Mouse (Mus musculus): ENCODE measurements around the gene Fbxo31. TPM values are rescaled to one million over a fixed set of nuclear protein-coding genes. Genes with fewer than 3 reads are reported as not detected.

Fbxo31 gene
- polyA plus RNA-seq (2014; fragmentation: Nextera tagmentation; extraction: Ambion mirVana): 13.5 and 13.8 TPM in 2 replicates

DNA sequence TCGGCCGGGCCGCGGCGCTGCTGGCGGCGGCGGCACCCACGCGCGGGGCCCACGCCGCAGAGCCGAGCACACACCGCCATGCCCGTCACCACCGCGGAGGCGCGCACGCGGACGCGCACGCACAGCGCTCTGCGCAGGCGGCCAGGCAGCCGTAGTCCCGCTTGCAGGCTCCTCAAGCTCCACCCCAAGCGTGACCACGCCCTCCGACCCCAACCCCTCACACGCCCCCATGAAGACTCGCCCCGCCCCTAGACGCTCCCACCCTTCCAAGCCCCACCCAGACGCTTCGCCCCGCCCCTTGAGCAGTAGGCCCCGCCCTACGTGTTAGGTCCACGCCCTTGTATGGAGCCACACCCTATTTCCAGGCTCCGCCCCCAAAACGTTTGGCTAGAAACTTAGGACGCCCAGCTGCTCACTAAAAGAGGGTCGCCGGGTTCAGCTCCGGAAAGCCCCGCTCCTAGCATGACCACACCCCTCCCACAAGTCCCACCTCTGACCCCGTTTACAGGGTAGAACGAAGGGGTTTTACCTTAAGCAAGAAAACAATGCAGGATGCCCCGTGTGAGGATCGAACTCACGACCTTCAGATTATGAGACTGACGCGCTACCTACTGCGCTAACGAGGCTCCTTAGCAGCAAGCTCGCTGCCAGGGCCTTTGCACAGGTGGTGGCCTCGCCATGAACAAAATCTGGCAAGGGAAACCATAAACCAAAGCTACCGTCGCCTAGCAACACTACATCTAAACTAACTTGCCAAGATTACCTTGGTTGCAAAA, at the start of gene Fbxo31:
TSS of gene Fbxo31 (minus strand) at position 131 of the 776 bp plus-strand sequence.
- ATAC-seq (ENCODE audit: insufficient number of reproducible peaks, low FRiP score, low TSS enrichment, low read depth) (peak; percentile 89), DNase-seq (ENCODE audit: low spot score) (peak; percentile 97)
- H3K4me3 ChIP-seq (ENCODE audit: low read depth, low read length): peak within 1 kb of the TSS; percentile 80
- peak within 1 kb of the TSS; percentile 82 for H3K9ac ChIP-seq (ENCODE audit: low read length)
- H3K27me3 ChIP-seq (ENCODE audit: control insufficient read depth, insufficient read depth, low read length): no peaks in the 10 kb centered on the region
- H3K9me3 ChIP-seq (ENCODE audit: control insufficient read depth, low read length): no peaks in the 10 kb centered on the region
- H3K4me1 ChIP-seq (ENCODE audit: control insufficient read depth, insufficient read depth, low read length): peaks cover 14% of the 10 kb centered on the region
- under 1% methylated on average over 54 of the region's 63 CpGs for WGBS
- H3K27ac ChIP-seq (replicated peaks; ENCODE audit: low read depth, low read length): 0 out of 2 replicates have a peak within 1 kb of the TSS, but pooled peaks have one; percentile 21
- peak within 1 kb of the TSS; percentile 57 for H3K4me2 ChIP-seq (ENCODE audit: low read depth, severe bottlenecking)
- no peaks in the 10 kb centered on the region for H3K36me3 ChIP-seq (ENCODE audit: control insufficient read depth, insufficient read depth, low read length)

DNA sequence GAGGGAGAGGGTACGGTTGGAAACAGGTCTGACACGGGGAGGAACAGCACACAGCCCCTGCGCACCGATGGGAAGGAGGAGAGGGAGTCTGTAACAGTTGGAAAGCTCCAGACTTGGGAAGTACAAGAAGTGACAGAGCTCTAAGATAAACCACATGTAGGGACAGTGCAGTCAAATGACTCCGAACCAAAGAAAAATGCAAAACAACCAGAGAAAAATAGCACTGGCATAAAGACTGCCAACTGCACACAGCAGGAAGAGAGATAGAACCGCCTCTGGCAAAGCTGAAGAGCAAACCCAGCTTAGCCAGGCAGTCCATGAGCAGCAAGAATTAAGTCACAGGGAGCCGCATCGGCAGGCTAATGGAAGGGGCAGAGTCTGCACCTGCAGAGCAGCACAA, 44.4 kb upstream of the Fbxo31 start:
- Histone ChIP-seq H3K36me3 (ENCODE audit: control insufficient read depth, insufficient read depth, low read length) (peaks cover 2% of the 10 kb centered on the region; the same call in 1 of the 2 replicates), H3K4me2 (ENCODE audit: low read depth, severe bottlenecking) (no peak overlapping the region), H3K27me3 (ENCODE audit: control insufficient read depth, insufficient read depth, low read length) (no peaks in the 10 kb centered on the region), H3K9ac (ENCODE audit: low read length) (no peak overlapping the region), H3K4me3 (ENCODE audit: low read depth, low read length) (no peak overlapping the region), H3K4me1 (ENCODE audit: control insufficient read depth, insufficient read depth, low read length) (no peaks in the 10 kb centered on the region), H3K27ac (replicated peaks; ENCODE audit: low read depth, low read length) (no peak overlapping the region), H3K9me3 (ENCODE audit: control insufficient read depth, low read length) (no peaks in the 10 kb centered on the region)
- 93% methylated on average over 8 of the region's 8 CpGs for WGBS
- ATAC-seq (ENCODE audit: insufficient number of reproducible peaks, low FRiP score, low TSS enrichment, low read depth): no peak
- no peak for DNase-seq (ENCODE audit: low spot score)

DNA sequence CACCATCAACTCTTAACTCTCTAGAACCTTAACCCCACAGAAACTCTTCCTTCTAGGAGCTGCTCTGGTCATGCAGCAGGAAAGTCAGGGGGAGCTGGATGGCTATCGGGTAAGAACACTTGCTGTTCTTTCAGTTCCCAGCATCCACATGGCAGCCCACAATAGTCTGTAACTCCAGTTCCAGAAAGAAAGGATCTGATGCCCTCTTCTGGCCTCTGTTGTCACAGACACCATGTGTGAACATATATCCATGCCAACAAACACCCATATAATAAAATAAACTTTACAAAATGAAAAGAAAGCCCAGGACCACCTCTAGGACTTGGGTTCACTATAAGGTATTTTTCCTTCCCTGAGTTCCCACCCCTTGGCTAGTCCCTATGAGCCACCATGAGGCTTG, 43.3 kb upstream of the Fbxo31 start:
- Histone ChIP-seq H3K27me3 (ENCODE audit: control insufficient read depth, insufficient read depth, low read length) (no peaks in the 10 kb centered on the region), H3K27ac (replicated peaks; ENCODE audit: low read depth, low read length) (no peak overlapping the region), H3K36me3 (ENCODE audit: control insufficient read depth, insufficient read depth, low read length) (no peaks in the 10 kb centered on the region), H3K4me1 (ENCODE audit: control insufficient read depth, insufficient read depth, low read length) (no peaks in the 10 kb centered on the region), H3K9ac (ENCODE audit: low read length) (no peak overlapping the region), H3K4me2 (ENCODE audit: low read depth, severe bottlenecking) (no peak overlapping the region), H3K4me3 (ENCODE audit: low read depth, low read length) (no peak overlapping the region), H3K9me3 (ENCODE audit: control insufficient read depth, low read length) (no peaks in the 10 kb centered on the region)
- 71% methylated on average over 1 of the region's 1 CpGs for WGBS
- no peak for DNase-seq (ENCODE audit: low spot score)
- no peak for ATAC-seq (ENCODE audit: insufficient number of reproducible peaks, low FRiP score, low TSS enrichment, low read depth)

DNA sequence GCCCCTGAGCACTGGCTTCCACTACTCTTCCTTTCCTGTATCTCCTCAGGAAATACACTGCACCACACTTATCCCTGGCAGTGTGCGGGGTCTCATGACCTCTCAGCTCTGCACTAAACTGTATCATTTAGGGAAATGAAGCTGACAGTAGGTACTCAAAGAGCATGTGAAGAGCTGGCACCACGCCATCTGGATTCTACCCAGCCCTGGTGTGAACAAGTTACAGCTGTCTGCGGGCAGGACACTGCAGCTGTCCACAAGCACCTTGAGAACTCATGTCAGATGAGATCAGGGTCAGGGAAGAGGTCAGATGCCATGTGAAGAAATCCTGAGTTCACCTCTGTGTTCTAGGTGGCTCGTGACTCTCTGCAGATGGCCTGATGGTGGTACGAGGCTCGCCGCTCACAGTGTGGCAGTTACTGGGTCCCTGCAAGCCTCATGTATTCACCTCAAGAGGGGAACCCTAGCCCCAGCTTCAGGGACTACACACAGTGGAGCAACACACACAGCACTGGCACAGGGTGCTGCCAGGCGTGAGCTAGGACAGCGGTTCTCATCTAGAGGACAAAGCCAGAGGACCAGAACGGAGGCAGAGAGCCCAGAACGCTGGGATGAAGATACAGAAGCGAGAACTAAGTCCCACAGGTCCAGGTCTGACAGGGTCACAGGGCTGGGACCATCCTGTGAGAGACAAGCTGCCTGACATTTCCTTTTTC, 42.4 kb upstream of the Fbxo31 start:
- H3K9me3 ChIP-seq (ENCODE audit: control insufficient read depth, low read length): no peaks in the 10 kb centered on the region
- no peak for ATAC-seq (ENCODE audit: insufficient number of reproducible peaks, low FRiP score, low TSS enrichment, low read depth)
- H3K9ac ChIP-seq (ENCODE audit: low read length): no peak overlapping the region
- no peaks in the 10 kb centered on the region for H3K36me3 ChIP-seq (ENCODE audit: control insufficient read depth, insufficient read depth, low read length)
- WGBS: 89% methylated on average over 12 of the region's 12 CpGs
- no peak overlapping the region for H3K4me3 ChIP-seq (ENCODE audit: low read depth, low read length)
- no peak overlapping the region for H3K27ac ChIP-seq (replicated peaks; ENCODE audit: low read depth, low read length)
- no peak overlapping the region for H3K4me2 ChIP-seq (ENCODE audit: low read depth, severe bottlenecking)
- no peaks in the 10 kb centered on the region for H3K4me1 ChIP-seq (ENCODE audit: control insufficient read depth, insufficient read depth, low read length)
- no peak for DNase-seq (ENCODE audit: low spot score)
- no peaks in the 10 kb centered on the region for H3K27me3 ChIP-seq (ENCODE audit: control insufficient read depth, insufficient read depth, low read length)

DNA sequence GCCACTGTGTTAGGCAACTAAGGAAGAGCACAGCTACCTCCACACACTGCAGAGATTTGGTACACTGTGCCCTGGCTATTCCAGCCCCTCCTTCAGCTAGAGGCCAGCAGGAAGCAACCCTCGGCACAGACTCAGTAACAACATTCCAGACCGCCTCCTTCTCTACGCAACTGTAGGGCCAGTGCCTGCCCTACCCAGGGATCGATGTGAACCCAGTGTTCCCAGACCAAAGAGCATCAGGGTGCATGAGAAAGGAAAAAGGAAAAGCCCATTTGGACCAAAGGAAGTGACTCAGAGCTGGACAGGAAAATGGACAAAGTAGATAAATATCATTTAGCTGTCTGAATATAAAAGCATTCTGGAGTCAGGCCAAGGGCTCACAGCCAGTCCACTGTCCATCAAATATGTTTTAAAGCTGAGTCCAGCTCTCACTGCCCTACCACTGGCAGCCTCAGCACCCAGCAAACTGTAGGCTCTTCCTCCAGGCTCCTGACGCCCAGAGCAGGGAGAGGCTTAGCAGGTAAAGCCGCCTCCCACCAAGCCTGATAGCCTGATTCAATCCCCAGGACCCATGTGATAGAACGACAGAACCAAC, 40.9 kb upstream of the Fbxo31 start:
- Histone ChIP-seq H3K36me3 (ENCODE audit: control insufficient read depth, insufficient read depth, low read length) (no peaks in the 10 kb centered on the region), H3K4me2 (ENCODE audit: low read depth, severe bottlenecking) (no peak overlapping the region), H3K9me3 (ENCODE audit: control insufficient read depth, low read length) (no peaks in the 10 kb centered on the region), H3K9ac (ENCODE audit: low read length) (no peak overlapping the region), H3K27ac (replicated peaks; ENCODE audit: low read depth, low read length) (peak overlapping the region; percentile 36; the same call in 1 of the 2 replicates), H3K4me3 (ENCODE audit: low read depth, low read length) (no peak overlapping the region), H3K4me1 (ENCODE audit: control insufficient read depth, insufficient read depth, low read length) (no peaks in the 10 kb centered on the region), H3K27me3 (ENCODE audit: control insufficient read depth, insufficient read depth, low read length) (no peaks in the 10 kb centered on the region)
- WGBS: 73% methylated on average over 7 of the region's 7 CpGs
- no peak for ATAC-seq (ENCODE audit: insufficient number of reproducible peaks, low FRiP score, low TSS enrichment, low read depth)
- DNase-seq (ENCODE audit: low spot score): no peak

DNA sequence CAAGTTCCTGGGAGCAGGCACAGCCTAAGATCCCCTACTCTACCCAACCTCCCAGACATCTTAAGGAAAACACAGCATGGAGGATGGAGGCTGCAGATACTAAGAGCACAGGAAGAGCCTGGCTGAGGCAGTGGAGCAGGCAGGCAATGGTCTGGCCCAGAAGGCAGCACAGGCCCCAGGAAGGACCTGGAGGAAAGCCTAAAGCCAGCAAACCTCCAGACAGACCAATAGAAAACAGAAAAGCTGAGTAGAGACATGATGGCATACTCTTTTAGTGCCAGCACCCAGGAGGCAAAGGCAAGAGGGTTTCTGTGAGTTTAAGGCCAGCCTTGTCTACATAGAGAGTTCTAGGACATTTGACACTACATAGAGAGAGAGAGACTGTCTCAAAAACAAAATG, 34.8 kb upstream of the Fbxo31 start:
- H3K9me3 ChIP-seq (ENCODE audit: control insufficient read depth, low read length): no peaks in the 10 kb centered on the region
- peaks cover 4% of the 10 kb centered on the region; the same call in 1 of the 2 replicates for H3K36me3 ChIP-seq (ENCODE audit: control insufficient read depth, insufficient read depth, low read length)
- H3K27ac ChIP-seq (replicated peaks; ENCODE audit: low read depth, low read length): no peak overlapping the region
- H3K4me1 ChIP-seq (ENCODE audit: control insufficient read depth, insufficient read depth, low read length): no peaks in the 10 kb centered on the region
- H3K27me3 ChIP-seq (ENCODE audit: control insufficient read depth, insufficient read depth, low read length): no peaks in the 10 kb centered on the region
- no peak overlapping the region for H3K4me3 ChIP-seq (ENCODE audit: low read depth, low read length)
- H3K4me2 ChIP-seq (ENCODE audit: low read depth, severe bottlenecking): no peak overlapping the region
- no peak for ATAC-seq (ENCODE audit: insufficient number of reproducible peaks, low FRiP score, low TSS enrichment, low read depth)
- DNase-seq (ENCODE audit: low spot score): no peak
- H3K9ac ChIP-seq (ENCODE audit: low read length): no peak overlapping the region

DNA sequence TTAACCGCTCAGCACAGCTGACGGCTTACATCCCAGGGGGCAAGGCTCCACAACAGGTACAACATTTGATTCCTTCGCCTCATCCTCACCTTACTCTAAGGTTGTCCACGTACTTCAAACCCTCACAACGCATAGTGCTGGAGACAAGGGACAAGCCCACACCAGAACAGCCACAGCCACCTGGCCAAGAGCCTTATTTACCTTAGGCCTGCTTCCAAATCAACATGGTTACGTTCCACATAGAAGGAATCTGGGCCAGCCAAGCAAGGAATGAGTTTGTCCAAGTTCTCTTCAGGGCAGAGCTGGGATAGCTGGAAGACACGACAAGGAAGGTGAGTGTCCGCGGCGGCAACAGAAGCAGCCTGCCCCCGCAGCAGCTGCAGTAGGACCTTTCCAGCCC, 31.3 kb upstream of the Fbxo31 start:
- Histone ChIP-seq H3K4me1 (ENCODE audit: control insufficient read depth, insufficient read depth, low read length) (no peaks in the 10 kb centered on the region), H3K27ac (replicated peaks; ENCODE audit: low read depth, low read length) (no peak overlapping the region), H3K27me3 (ENCODE audit: control insufficient read depth, insufficient read depth, low read length) (no peaks in the 10 kb centered on the region), H3K36me3 (ENCODE audit: control insufficient read depth, insufficient read depth, low read length) (peaks cover 12% of the 10 kb centered on the region), H3K4me3 (ENCODE audit: low read depth, low read length) (no peak overlapping the region), H3K9me3 (ENCODE audit: control insufficient read depth, low read length) (no peaks in the 10 kb centered on the region), H3K4me2 (ENCODE audit: low read depth, severe bottlenecking) (no peak overlapping the region), H3K9ac (ENCODE audit: low read length) (no peak overlapping the region)
- DNase-seq (ENCODE audit: low spot score): no peak
- 90% methylated on average over 11 of the region's 11 CpGs for WGBS
- no peak for ATAC-seq (ENCODE audit: insufficient number of reproducible peaks, low FRiP score, low TSS enrichment, low read depth)

DNA sequence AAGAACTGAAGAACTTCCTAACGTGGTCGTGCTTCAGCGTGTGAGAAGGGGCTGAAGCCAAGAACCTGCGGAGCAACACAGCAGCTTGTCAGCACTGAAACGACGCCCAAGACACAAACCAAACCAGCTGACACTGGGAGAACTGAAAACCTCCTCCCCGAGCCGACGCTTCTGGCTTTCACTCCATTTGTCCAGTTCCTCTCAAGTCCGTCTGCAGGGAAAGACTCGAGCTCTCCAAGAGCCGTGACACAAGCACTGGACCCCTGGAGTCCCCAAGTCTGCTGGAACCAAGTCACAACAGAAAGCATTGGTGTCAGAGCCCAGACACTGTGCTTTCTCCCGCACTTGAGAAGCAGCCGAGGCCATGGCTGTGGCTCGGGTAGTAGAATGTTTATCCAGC, 30.6 kb upstream of the Fbxo31 start:
- Histone ChIP-seq H3K9me3 (ENCODE audit: control insufficient read depth, low read length) (no peaks in the 10 kb centered on the region), H3K27me3 (ENCODE audit: control insufficient read depth, insufficient read depth, low read length) (no peaks in the 10 kb centered on the region), H3K4me2 (ENCODE audit: low read depth, severe bottlenecking) (no peak overlapping the region), H3K9ac (ENCODE audit: low read length) (no peak overlapping the region), H3K36me3 (ENCODE audit: control insufficient read depth, insufficient read depth, low read length) (peaks cover 18% of the 10 kb centered on the region), H3K4me3 (ENCODE audit: low read depth, low read length) (no peak overlapping the region), H3K4me1 (ENCODE audit: control insufficient read depth, insufficient read depth, low read length) (no peaks in the 10 kb centered on the region), H3K27ac (replicated peaks; ENCODE audit: low read depth, low read length) (no peak overlapping the region)
- 94% methylated on average over 15 of the region's 15 CpGs for WGBS
- DNase-seq (ENCODE audit: low spot score): no peak
- ATAC-seq (ENCODE audit: insufficient number of reproducible peaks, low FRiP score, low TSS enrichment, low read depth): no peak
